Mouse (Mus musculus) heart, embryonic 11.5 days (tissue): ENCODE measurements around the gene Cdk18. TPM values are rescaled to one million over a fixed set of nuclear protein-coding genes. Genes with fewer than 3 reads are reported as not detected.

ENCODE experiments used
- ATAC-seq: fragments of 200-750 bp; cut with Nextera tagmentation; replicated peaks from 2 replicates; pipeline ENCODE4 v1.8.0; 2017; ENCODE audit warnings: moderate library complexity; ENCODE audit not compliant: insufficient number of reproducible peaks, low FRiP score, low TSS enrichment
- H3K27ac ChIP-seq: fragments of 300-500 bp; sonication (generic); 2 replicates; pipeline ENCODE4 v1.5.1; 2014; ENCODE audit warnings: mild to moderate bottlenecking, low read depth, low read length
- H3K27me3 ChIP-seq: fragments of 300-500 bp; sonication (generic); 2 replicates; pipeline ENCODE4 v1.6.1; 2014; ENCODE audit warnings: mild to moderate bottlenecking, low read length, mixed read lengths; ENCODE audit not compliant: control insufficient read depth, insufficient read depth
- H3K36me3 ChIP-seq: fragments of 300-500 bp; sonication (generic); 2 replicates; pipeline ENCODE4 v1.6.1; 2014; ENCODE audit warnings: mild to moderate bottlenecking, low read length, moderate library complexity, mixed read lengths; ENCODE audit not compliant: control insufficient read depth, insufficient read depth
- H3K4me1 ChIP-seq: fragments of 300-500 bp; sonication (generic); 2 replicates; pipeline ENCODE4 v1.6.1; 2014; ENCODE audit warnings: low read length; ENCODE audit not compliant: control insufficient read depth, insufficient read depth
- H3K4me2 ChIP-seq: fragments of 300-500 bp; sonication (generic); 2 replicates; pipeline ENCODE4 v1.6.1; 2014; ENCODE audit warnings: mild to moderate bottlenecking, moderate library complexity
- H3K4me3 ChIP-seq: fragments of 300-500 bp; sonication (generic); 2 replicates; pipeline ENCODE4 v1.5.1; 2014; ENCODE audit warnings: low read depth, low read length
- H3K9ac ChIP-seq: fragments of 300-500 bp; sonication (generic); 2 replicates; pipeline ENCODE4 v1.6.1; 2014; ENCODE audit warnings: mild to moderate bottlenecking, low read depth, low read length, moderate library complexity
- H3K9me3 ChIP-seq: fragments of 300-500 bp; sonication (generic); replicated peaks from 2 replicates; pipeline ENCODE4 v1.6.1; 2016; ENCODE audit warnings: low read length; ENCODE audit not compliant: control insufficient read depth
- WGBS: fragments of 180-500 bp; shearing (Covaris S2); extraction: QIAGEN DNeasy Blood & Tissue Kit; methylation state at CpG from one replicate; pipeline ENCODE4 v1.1.7; 2014; ENCODE audit not compliant: insufficient replicate concordance; 5-methylcytosine and 5-hydroxymethylcytosine counted together
- polyA plus RNA-seq: library from polyadenylated mRNA; unstranded; fragments of >200 nt; fragmentation: Nextera tagmentation; extraction: Ambion mirVana; gene quantifications from 2 replicates; pipeline ENCODE4 v1.2.1, GENCODE M21; 2014

Cdk18 gene
- polyA plus RNA-seq, 1 experiment from 2014 or later: 4.4 TPM

- H3K9ac ChIP-seq: no peak overlapping the region
- H3K4me3 ChIP-seq: no peak overlapping the region
- no peak overlapping the region for H3K4me2 ChIP-seq
- no peak for ATAC-seq
- no peak overlapping the region for H3K27ac ChIP-seq
- peaks cover 8% of the 10 kb centered on the region for H3K4me1 ChIP-seq
- no peaks in the 10 kb centered on the region for H3K36me3 ChIP-seq
- H3K27me3 ChIP-seq: no peaks in the 10 kb centered on the region
- no peaks in the 10 kb centered on the region for H3K9me3 ChIP-seq
- 68% methylated on average over 4 of the region's 4 CpGs for WGBS
These were observed 40.5 kb downstream of the Cdk18 start for GRCm38 (mm10) chr1:132099016-132099415.

- Histone ChIP-seq H3K36me3 (no peaks in the 10 kb centered on the region), H3K27me3 (no peaks in the 10 kb centered on the region), H3K4me2 (no peak overlapping the region), H3K9ac (no peak overlapping the region), H3K9me3 (no peaks in the 10 kb centered on the region), H3K27ac (no peak overlapping the region), H3K4me3 (no peak overlapping the region), H3K4me1 (peaks cover 8% of the 10 kb centered on the region)
- ATAC-seq: no peak
- WGBS: 55% methylated on average over 1 of the region's 1 CpGs
These were observed 41.4 kb downstream of the Cdk18 start for GRCm38 (mm10) chr1:132098076-132098475.

GRCm38 (mm10) chr1:132095356-132096004 is 44.0 kb downstream of the Cdk18 start:
- Histone ChIP-seq H3K4me2 (peak overlapping the region; percentile 31), H3K27ac (peak overlapping the region; percentile 50; the same call in 1 of the 2 replicates), H3K36me3 (no peaks in the 10 kb centered on the region), H3K27me3 (no peaks in the 10 kb centered on the region), H3K4me1 (peaks cover 8% of the 10 kb centered on the region), H3K9ac (no peak overlapping the region), H3K4me3 (no peak overlapping the region), H3K9me3 (no peaks in the 10 kb centered on the region)
- 30% methylated on average over 11 of the region's 11 CpGs for WGBS
- ATAC-seq: peak; percentile 71

GRCm38 (mm10) chr1:132093269-132093668 is 46.2 kb downstream of the Cdk18 start:
- Histone ChIP-seq H3K27ac (no peak overlapping the region), H3K4me3 (no peak overlapping the region), H3K9me3 (no peaks in the 10 kb centered on the region), H3K9ac (no peak overlapping the region), H3K36me3 (no peaks in the 10 kb centered on the region), H3K4me1 (peaks cover 8% of the 10 kb centered on the region), H3K4me2 (no peak overlapping the region), H3K27me3 (no peaks in the 10 kb centered on the region)
- ATAC-seq: no peak
- WGBS: 87% methylated on average over 4 of the region's 4 CpGs

GRCm38 (mm10) chr1:132090266-132090665 is 49.2 kb downstream of the Cdk18 start:
- Histone ChIP-seq H3K4me3 (no peak overlapping the region), H3K9ac (no peak overlapping the region), H3K36me3 (no peaks in the 10 kb centered on the region), H3K9me3 (no peaks in the 10 kb centered on the region), H3K4me2 (no peak overlapping the region), H3K27ac (no peak overlapping the region), H3K27me3 (no peaks in the 10 kb centered on the region), H3K4me1 (peaks cover 2% of the 10 kb centered on the region; the same call in 1 of the 2 replicates)
- ATAC-seq: no peak
- WGBS: 77% methylated on average over 4 of the region's 4 CpGs

- Histone ChIP-seq H3K4me1 (no peaks in the 10 kb centered on the region), H3K4me3 (no peak overlapping the region), H3K9me3 (no peaks in the 10 kb centered on the region), H3K4me2 (no peak overlapping the region), H3K27ac (no peak overlapping the region), H3K9ac (no peak overlapping the region), H3K27me3 (no peaks in the 10 kb centered on the region), H3K36me3 (no peaks in the 10 kb centered on the region)
- ATAC-seq: no peak
- 73% methylated on average over 6 of the region's 6 CpGs for WGBS
These were observed 49.7 kb downstream of the Cdk18 start for GRCm38 (mm10) chr1:132089767-132090166.

- 68% methylated on average over 5 of the region's 5 CpGs for WGBS
- Histone ChIP-seq H3K4me2 (no peak overlapping the region), H3K36me3 (no peaks in the 10 kb centered on the region), H3K4me1 (no peaks in the 10 kb centered on the region), H3K27ac (no peak overlapping the region), H3K27me3 (no peaks in the 10 kb centered on the region), H3K9ac (no peak overlapping the region), H3K9me3 (no peaks in the 10 kb centered on the region), H3K4me3 (no peak overlapping the region)
- ATAC-seq: no peak
These were observed 51.3 kb downstream of the Cdk18 start for GRCm38 (mm10) chr1:132088181-132088671.

GRCm38 (mm10) chr1:132085181-132086049 is 54.1 kb downstream of the Cdk18 start:
- no peak for ATAC-seq
- no peaks in the 10 kb centered on the region for H3K9me3 ChIP-seq
- H3K9ac ChIP-seq: no peak overlapping the region
- 70% methylated on average over 7 of the region's 7 CpGs for WGBS
- H3K27ac ChIP-seq: no peak overlapping the region
- H3K36me3 ChIP-seq: no peaks in the 10 kb centered on the region
- H3K4me2 ChIP-seq: no peak overlapping the region
- H3K4me1 ChIP-seq: no peaks in the 10 kb centered on the region
- H3K27me3 ChIP-seq: no peaks in the 10 kb centered on the region
- no peak overlapping the region for H3K4me3 ChIP-seq
